Mouse (Mus musculus): ENCODE results near the gene Sacm1l. TPM values are rescaled to one million over a fixed set of nuclear protein-coding genes. Genes with fewer than 3 reads are reported as not detected.

The Sacm1l gene
- polyA plus RNA-seq, 1 experiment from 2014 or later: 54.3 TPM

- Histone ChIP-seq H3K9me3 (replicated peaks) (no peaks in the 10 kb centered on the region), H3K36me3 (no peaks in the 10 kb centered on the region), H3K4me1 (replicated peaks) (peaks cover 17% of the 10 kb centered on the region), H3K4me3 (peak overlapping the region; percentile 83), H3K4me2 (peak overlapping the region; percentile 76), H3K27ac (ENCODE audit: poor library complexity, severe bottlenecking) (peak overlapping the region; percentile 97), H3K27me3 (replicated peaks) (no peaks in the 10 kb centered on the region), H3K9ac (peak overlapping the region; percentile 81)
- ATAC-seq (ENCODE audit: insufficient number of reproducible peaks, low FRiP score): no peak
- WGBS: 32% methylated on average over 6 of the region's 6 CpGs
Measured at GRCm38 (mm10) chr9:123528087-123528925, 1.3 kb upstream of the Sacm1l start.

GRCm38 (mm10) chr9:123528926-123529295 is 648 bp upstream of the Sacm1l start:
- Histone ChIP-seq H3K36me3 (0 out of 2 replicates have a peak, but pooled peaks cover 1% of the 10 kb centered on the region), H3K9ac (peak overlapping the region; percentile 81), H3K27ac (ENCODE audit: poor library complexity, severe bottlenecking) (peak overlapping the region; percentile 97), H3K4me2 (peak overlapping the region; percentile 76), H3K9me3 (replicated peaks) (no peaks in the 10 kb centered on the region), H3K4me1 (replicated peaks) (peaks cover 17% of the 10 kb centered on the region), H3K4me3 (peak overlapping the region; percentile 83), H3K27me3 (replicated peaks) (no peaks in the 10 kb centered on the region)
- 1% methylated on average over 17 of the region's 17 CpGs for WGBS
- ATAC-seq (ENCODE audit: insufficient number of reproducible peaks, low FRiP score): peak; percentile 53

DNA sequence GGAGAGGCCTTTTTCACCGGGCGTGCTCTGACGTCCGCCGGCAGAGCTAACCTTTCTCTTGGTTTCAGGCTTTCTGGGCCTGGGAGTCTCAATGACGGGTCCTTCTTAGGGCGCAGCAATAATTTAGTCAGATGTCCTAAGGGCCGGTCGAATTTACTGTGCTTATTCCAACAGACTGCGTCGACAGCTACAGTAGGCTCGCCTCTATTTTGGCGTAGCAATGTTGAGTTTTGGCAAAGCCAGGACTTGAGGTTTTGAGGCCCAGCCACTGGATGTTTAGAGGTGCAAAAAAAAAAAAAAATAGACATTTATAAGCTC is 558 bp downstream of the Sacm1l start:
- Histone ChIP-seq H3K4me2 (peak overlapping the region; percentile 76), H3K36me3 (0 out of 2 replicates have a peak, but pooled peaks cover 4% of the 10 kb centered on the region), H3K27ac (ENCODE audit: poor library complexity, severe bottlenecking) (peak overlapping the region; percentile 86), H3K27me3 (replicated peaks) (no peaks in the 10 kb centered on the region), H3K9ac (peak overlapping the region; percentile 93), H3K4me3 (peak overlapping the region; percentile 83), H3K9me3 (replicated peaks) (no peaks in the 10 kb centered on the region), H3K4me1 (replicated peaks) (peaks cover 17% of the 10 kb centered on the region)
- no peak for ATAC-seq (ENCODE audit: insufficient number of reproducible peaks, low FRiP score)
- WGBS: under 1% methylated on average over 13 of the region's 13 CpGs

- peak overlapping the region; percentile 76 for H3K4me2 ChIP-seq
- peak overlapping the region; percentile 86 for H3K27ac ChIP-seq (ENCODE audit: poor library complexity, severe bottlenecking)
- peaks cover 17% of the 10 kb centered on the region for H3K4me1 ChIP-seq (replicated peaks)
- H3K9me3 ChIP-seq (replicated peaks): no peaks in the 10 kb centered on the region
- H3K36me3 ChIP-seq: peaks cover 4% of the 10 kb centered on the region; the same call in 1 of the 2 replicates
- H3K27me3 ChIP-seq (replicated peaks): no peaks in the 10 kb centered on the region
- 52% methylated on average over 11 of the region's 11 CpGs for WGBS
- no peak for ATAC-seq (ENCODE audit: insufficient number of reproducible peaks, low FRiP score)
- peak overlapping the region; percentile 83 for H3K4me3 ChIP-seq
- H3K9ac ChIP-seq: peak overlapping the region; percentile 93
Measured at GRCm38 (mm10) chr9:123530566-123531130, 1.1 kb downstream of the Sacm1l start.

- Histone ChIP-seq H3K36me3 (peaks cover 4% of the 10 kb centered on the region; the same call in 1 of the 2 replicates), H3K9ac (no peak overlapping the region), H3K4me3 (peak overlapping the region; percentile 83), H3K27ac (ENCODE audit: poor library complexity, severe bottlenecking) (no peak overlapping the region), H3K9me3 (replicated peaks) (no peaks in the 10 kb centered on the region), H3K4me1 (replicated peaks) (peaks cover 17% of the 10 kb centered on the region), H3K4me2 (peak overlapping the region; percentile 76), H3K27me3 (replicated peaks) (no peaks in the 10 kb centered on the region)
- no peak for ATAC-seq (ENCODE audit: insufficient number of reproducible peaks, low FRiP score)
Measured at GRCm38 (mm10) chr9:123531234-123531633, 1.7 kb downstream of the Sacm1l start.

DNA sequence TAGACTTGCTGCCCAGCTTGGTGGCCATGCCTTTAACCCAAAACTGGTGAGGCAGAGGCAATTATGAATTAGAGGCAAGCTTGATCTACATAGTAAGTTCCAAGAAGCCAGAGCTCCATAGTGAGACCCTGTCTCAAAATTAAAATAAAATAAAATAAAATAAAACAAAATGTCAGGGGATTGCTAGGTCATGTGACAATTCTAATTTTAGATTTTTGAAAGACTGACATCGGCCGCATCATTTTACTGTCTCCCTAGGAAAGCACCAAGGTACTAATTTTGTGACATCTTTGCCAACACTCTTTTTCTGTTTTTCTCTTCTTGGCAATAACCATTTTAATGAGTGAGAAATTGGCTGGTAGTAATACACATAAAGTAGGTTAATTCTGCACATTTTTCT is 7.1 kb downstream of the Sacm1l start:
- peaks cover 4% of the 10 kb centered on the region; the same call in 1 of the 2 replicates for H3K36me3 ChIP-seq
- H3K9ac ChIP-seq: no peak overlapping the region
- no peak overlapping the region for H3K27ac ChIP-seq (ENCODE audit: poor library complexity, severe bottlenecking)
- H3K4me1 ChIP-seq (replicated peaks): peaks cover 8% of the 10 kb centered on the region
- no peak for ATAC-seq (ENCODE audit: insufficient number of reproducible peaks, low FRiP score)
- H3K4me2 ChIP-seq: no peak overlapping the region
- WGBS: 87% methylated on average over 2 of the region's 2 CpGs
- no peak overlapping the region for H3K4me3 ChIP-seq
- H3K9me3 ChIP-seq (replicated peaks): no peaks in the 10 kb centered on the region
- H3K27me3 ChIP-seq (replicated peaks): no peaks in the 10 kb centered on the region

DNA sequence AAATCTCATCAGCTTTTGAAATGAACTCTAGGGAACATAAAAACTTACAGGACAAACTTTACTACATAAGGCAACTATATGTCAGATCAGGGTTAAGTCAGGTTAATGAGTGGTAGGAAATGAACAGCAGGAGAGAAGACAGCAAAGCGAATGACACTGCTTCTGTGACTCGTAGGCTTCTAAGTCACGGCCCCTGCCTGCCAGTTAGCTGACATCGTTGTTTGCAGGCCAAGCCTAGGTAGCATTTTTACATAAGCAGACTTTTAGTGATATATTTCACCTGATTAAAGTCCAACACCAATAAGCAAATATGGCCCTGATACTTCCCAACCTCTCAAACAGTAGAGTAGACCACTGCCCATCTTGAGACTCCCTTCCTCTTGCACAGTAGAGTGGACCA is 8.6 kb downstream of the Sacm1l start:
- 72% methylated on average over 4 of the region's 4 CpGs for WGBS
- Histone ChIP-seq H3K9me3 (replicated peaks) (no peaks in the 10 kb centered on the region), H3K4me2 (no peak overlapping the region), H3K4me3 (no peak overlapping the region), H3K9ac (no peak overlapping the region), H3K27ac (ENCODE audit: poor library complexity, severe bottlenecking) (no peak overlapping the region), H3K27me3 (replicated peaks) (no peaks in the 10 kb centered on the region), H3K4me1 (replicated peaks) (peaks cover 3% of the 10 kb centered on the region), H3K36me3 (peaks cover 8% of the 10 kb centered on the region; the same call in 1 of the 2 replicates)
- ATAC-seq (ENCODE audit: insufficient number of reproducible peaks, low FRiP score): no peak

DNA sequence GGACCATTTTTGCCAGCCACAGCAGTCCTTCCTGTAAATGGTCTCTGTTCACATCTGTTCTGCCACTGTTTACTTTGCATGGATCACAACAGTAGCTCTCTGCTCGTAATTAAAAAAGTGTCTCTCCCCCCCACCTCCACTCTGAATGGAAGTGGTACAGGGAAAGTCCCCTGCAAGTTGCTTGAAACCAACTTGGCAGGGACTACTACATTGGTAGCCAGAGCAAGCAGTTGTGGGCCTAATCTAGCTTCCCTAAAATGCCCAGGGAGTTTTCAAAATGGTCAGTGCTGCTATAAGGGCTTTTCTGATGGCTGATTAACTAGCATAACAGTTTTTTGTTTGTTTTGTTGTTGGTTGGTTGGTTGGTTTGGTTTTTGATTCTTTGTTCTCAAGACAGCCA is 9.5 kb downstream of the Sacm1l start:
- H3K36me3 ChIP-seq: peaks cover 12% of the 10 kb centered on the region
- H3K4me2 ChIP-seq: no peak overlapping the region
- H3K9me3 ChIP-seq (replicated peaks): no peaks in the 10 kb centered on the region
- H3K9ac ChIP-seq: no peak overlapping the region
- no peak for ATAC-seq (ENCODE audit: insufficient number of reproducible peaks, low FRiP score)
- no peak overlapping the region for H3K27ac ChIP-seq (ENCODE audit: poor library complexity, severe bottlenecking)
- H3K4me3 ChIP-seq: no peak overlapping the region
- H3K27me3 ChIP-seq (replicated peaks): no peaks in the 10 kb centered on the region
- WGBS: 66% methylated on average over 1 of the region's 1 CpGs
- peaks cover 3% of the 10 kb centered on the region for H3K4me1 ChIP-seq (replicated peaks)

DNA sequence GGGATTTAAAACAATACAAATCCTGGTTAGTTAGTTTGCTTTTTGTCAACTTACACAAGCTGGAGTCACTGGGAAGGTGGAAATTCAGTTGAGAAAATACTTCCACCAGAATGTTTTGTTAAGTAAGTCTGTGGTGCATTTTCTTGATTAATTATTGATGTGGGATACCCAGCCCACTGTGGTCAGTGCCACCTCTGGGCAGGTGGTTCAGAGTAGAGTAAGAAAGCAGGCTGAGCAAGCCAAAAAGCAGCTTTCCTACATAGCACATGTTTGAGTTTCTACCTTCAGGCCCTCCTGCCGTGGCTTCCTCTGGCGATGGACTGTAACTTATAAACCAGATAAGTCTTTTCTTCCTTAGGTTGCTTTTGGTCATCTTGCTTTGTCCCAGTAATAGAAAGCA is 10.3 kb downstream of the Sacm1l start:
- Histone ChIP-seq H3K4me1 (replicated peaks) (peaks cover 3% of the 10 kb centered on the region), H3K9me3 (replicated peaks) (no peaks in the 10 kb centered on the region), H3K4me3 (no peak overlapping the region), H3K27me3 (replicated peaks) (no peaks in the 10 kb centered on the region), H3K4me2 (no peak overlapping the region), H3K27ac (ENCODE audit: poor library complexity, severe bottlenecking) (no peak overlapping the region), H3K36me3 (peaks cover 12% of the 10 kb centered on the region), H3K9ac (no peak overlapping the region)
- 90% methylated on average over 2 of the region's 2 CpGs for WGBS
- ATAC-seq (ENCODE audit: insufficient number of reproducible peaks, low FRiP score): no peak

DNA sequence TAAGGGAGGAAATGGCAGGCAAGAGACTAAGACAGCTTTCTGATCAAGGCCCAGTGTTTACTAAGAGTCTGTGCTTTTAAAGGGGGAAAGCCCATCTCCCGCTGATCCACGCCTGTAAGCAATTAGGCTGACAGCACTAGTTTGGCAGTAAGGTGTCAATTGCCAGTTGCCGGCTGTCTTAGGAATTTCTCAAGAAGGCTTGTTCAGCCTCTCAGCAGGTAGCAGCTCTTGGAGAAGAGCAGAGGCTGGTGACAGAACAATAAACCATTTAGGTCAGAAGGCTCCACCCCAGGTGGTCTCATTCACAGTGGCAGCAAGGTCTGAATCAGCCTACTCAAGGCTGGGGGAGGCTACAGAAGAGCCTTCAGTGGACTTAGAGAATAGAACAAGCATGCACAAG is 25.0 kb downstream of the Sacm1l start:
- WGBS: 46% methylated on average over 3 of the region's 3 CpGs
- Histone ChIP-seq H3K9ac (0 out of 2 replicates have a peak overlapping the region, but pooled peaks have one; percentile 32), H3K27me3 (replicated peaks) (no peaks in the 10 kb centered on the region), H3K4me1 (replicated peaks) (peaks cover 7% of the 10 kb centered on the region; the same call in 1 of the 2 replicates), H3K4me2 (no peak overlapping the region), H3K27ac (ENCODE audit: poor library complexity, severe bottlenecking) (no peak overlapping the region), H3K4me3 (no peak overlapping the region), H3K36me3 (peaks cover 80% of the 10 kb centered on the region), H3K9me3 (replicated peaks) (no peaks in the 10 kb centered on the region)
- ATAC-seq (ENCODE audit: insufficient number of reproducible peaks, low FRiP score): no peak

DNA sequence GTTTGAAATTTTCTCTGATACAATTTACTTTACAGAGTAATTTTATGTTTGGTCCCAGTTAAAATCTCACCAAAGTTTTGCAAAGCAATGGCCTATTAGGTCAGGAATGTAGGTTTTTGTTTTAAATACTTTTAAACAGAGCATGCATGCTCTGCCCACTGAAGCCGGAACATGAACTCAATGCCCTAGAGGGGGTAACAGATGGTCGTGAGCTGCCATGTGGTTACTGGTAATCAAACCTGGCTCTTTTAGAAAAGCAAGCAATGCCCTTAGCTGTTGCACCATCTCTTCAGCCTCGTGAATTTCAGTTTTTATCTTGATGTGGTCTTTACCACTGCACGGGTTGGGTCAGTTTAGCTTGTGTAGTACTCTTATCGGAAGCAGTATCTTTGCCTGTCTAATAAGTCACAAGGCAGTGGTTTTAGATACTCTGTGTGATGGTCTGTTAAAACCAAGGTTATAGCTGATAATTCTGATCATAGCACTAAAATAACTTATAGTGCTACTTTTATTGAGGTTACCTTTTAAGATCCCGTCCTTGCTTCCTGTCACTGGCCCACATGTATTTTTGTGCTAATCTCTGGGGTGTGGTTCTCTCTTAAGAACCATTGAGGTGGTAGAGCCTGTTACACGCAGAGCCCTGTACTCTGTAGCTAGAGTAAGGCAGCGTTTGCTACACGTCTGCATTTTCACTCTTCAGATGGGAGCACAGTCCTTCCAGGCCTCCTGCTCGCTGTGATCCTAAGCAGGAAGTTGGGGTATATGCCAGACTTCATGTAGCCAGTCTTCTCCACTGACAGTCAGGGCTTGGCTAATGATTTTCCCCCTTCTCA is 48.0 kb downstream of the Sacm1l start:
- Histone ChIP-seq H3K27me3 (replicated peaks) (no peaks in the 10 kb centered on the region), H3K27ac (ENCODE audit: poor library complexity, severe bottlenecking) (no peak overlapping the region), H3K4me2 (no peak overlapping the region), H3K9me3 (replicated peaks) (no peaks in the 10 kb centered on the region), H3K4me1 (replicated peaks) (no peaks in the 10 kb centered on the region), H3K36me3 (peaks cover 39% of the 10 kb centered on the region), H3K9ac (no peak overlapping the region), H3K4me3 (no peak overlapping the region)
- no peak for ATAC-seq (ENCODE audit: insufficient number of reproducible peaks, low FRiP score)
- WGBS: 83% methylated on average over 10 of the region's 10 CpGs

All from heart, embryonic 12.5 days (tissue).